Mouse (Mus musculus) embryonic facial prominence, embryonic 14.5 days (tissue): Measurements from ENCODE around the gene Hsd11b1. TPM values are rescaled to one million over a fixed set of nuclear protein-coding genes. Genes with fewer than 3 reads are reported as not detected.
"Not testable (repeated sequence)": the region's sequence is repeated elsewhere in the genome, so short reads cannot be mapped to it uniquely, and the experiment has no call there.

Experiments
- ATAC-seq: fragments of 200-750 bp; cut with Nextera tagmentation; 2 replicates; pipeline ENCODE4 v1.8.0; 2017; ENCODE audit warnings: low read depth, moderate number of reproducible peaks, moderate TSS enrichment
- DNase-seq: peaks from one replicate; pipeline ENCODE4 v3.0.0-alpha.2; 2015; ENCODE audit warnings: low spot score
- H3K27ac ChIP-seq: fragments of 300-500 bp; sonication (generic); replicated peaks from 2 replicates; pipeline ENCODE4 v1.5.1; 2014; ENCODE audit warnings: low read depth, mild to moderate bottlenecking, low read length, moderate library complexity
- H3K27me3 ChIP-seq: fragments of 300-500 bp; sonication (generic); replicated peaks from 2 replicates; pipeline ENCODE4 v1.6.1; 2014; ENCODE audit warnings: low read length; ENCODE audit not compliant: control insufficient read depth, insufficient read depth
- H3K36me3 ChIP-seq: fragments of 300-500 bp; sonication (generic); 2 replicates; pipeline ENCODE4 v1.6.1; 2014; ENCODE audit warnings: low read length, mixed read lengths; ENCODE audit not compliant: control insufficient read depth, insufficient read depth
- H3K4me1 ChIP-seq: fragments of 300-500 bp; sonication (generic); 2 replicates; pipeline ENCODE4 v1.6.1; 2014; ENCODE audit warnings: antibody characterized with exemption, low read length; ENCODE audit not compliant: control insufficient read depth, insufficient read depth
- H3K4me2 ChIP-seq: fragments of 300-500 bp; sonication (generic); 2 replicates; pipeline ENCODE4 v1.6.1; 2014; ENCODE audit warnings: low read depth, mild to moderate bottlenecking, low read length, moderate library complexity, mixed read lengths
- H3K4me3 ChIP-seq: fragments of 300-500 bp; sonication (generic); 2 replicates; pipeline ENCODE4 v1.5.1; 2014; ENCODE audit warnings: low read depth, mild to moderate bottlenecking, low read length
- H3K9ac ChIP-seq: fragments of 300-500 bp; sonication (generic); 2 replicates; pipeline ENCODE4 v1.6.1; 2014; ENCODE audit warnings: low read depth, mild to moderate bottlenecking, low read length, moderate library complexity, mixed read lengths
- H3K9me3 ChIP-seq: fragments of 300-500 bp; sonication (generic); 2 replicates; pipeline ENCODE4 v1.6.1; 2016; ENCODE audit warnings: low read length; ENCODE audit not compliant: control insufficient read depth
- WGBS: fragments of 180-500 bp; shearing (Covaris S2); extraction: QIAGEN DNeasy Blood & Tissue Kit; methylation state at CpG from one replicate; pipeline ENCODE4 v1.1.7; 2014; 5-methylcytosine and 5-hydroxymethylcytosine counted together
- polyA plus RNA-seq: library from polyadenylated mRNA; unstranded; fragments of >200 nt; fragmentation: Nextera tagmentation; extraction: Ambion mirVana; gene quantifications from 2 replicates; pipeline ENCODE4 v1.2.1, GENCODE M21; 2014

Gene Hsd11b1
- polyA plus RNA-seq, 1 experiment from 2014 or later: 2.5 TPM

DNA sequence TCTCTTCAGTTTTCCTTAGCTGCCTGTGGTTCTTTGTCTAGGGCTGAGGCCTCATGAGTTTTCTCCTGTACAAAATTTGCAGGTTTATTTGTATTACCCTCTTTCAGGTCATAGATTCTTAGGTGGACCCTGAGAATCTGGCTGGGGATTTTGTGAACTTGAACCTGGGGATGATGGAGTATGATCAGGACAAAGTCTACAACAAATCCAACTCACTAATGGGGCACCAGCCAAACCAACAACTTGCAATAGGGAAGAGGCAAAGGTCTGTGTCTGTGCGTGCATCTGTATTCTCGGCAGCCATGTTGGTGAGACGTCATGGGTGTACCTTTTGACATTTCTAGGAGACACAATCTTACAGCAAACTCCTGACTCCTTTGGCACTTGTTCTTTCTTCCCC is 25.2 kb upstream of the Hsd11b1 start:
- H3K9ac ChIP-seq: no peak overlapping the region
- DNase-seq (no peak), ATAC-seq (no peak)
- no peak overlapping the region for H3K27ac ChIP-seq
- no peaks in the 10 kb centered on the region for H3K9me3 ChIP-seq
- WGBS: 92% methylated on average over 3 of the region's 3 CpGs
- H3K27me3 ChIP-seq: no peaks in the 10 kb centered on the region
- no peaks in the 10 kb centered on the region for H3K36me3 ChIP-seq
- no peak overlapping the region for H3K4me2 ChIP-seq
- H3K4me1 ChIP-seq: no peaks in the 10 kb centered on the region
- H3K4me3 ChIP-seq: no peak overlapping the region

GRCm38 (mm10) chr1:193287578-193287977 is 23.7 kb upstream of the Hsd11b1 start:
- H3K4me2 ChIP-seq: no peak overlapping the region
- H3K9ac ChIP-seq: no peak overlapping the region
- no peak overlapping the region for H3K27ac ChIP-seq
- no peaks in the 10 kb centered on the region for H3K9me3 ChIP-seq
- no peaks in the 10 kb centered on the region for H3K4me1 ChIP-seq
- no peaks in the 10 kb centered on the region for H3K27me3 ChIP-seq
- no peaks in the 10 kb centered on the region for H3K36me3 ChIP-seq
- ATAC-seq (no peak), DNase-seq (no peak)
- H3K4me3 ChIP-seq: no peak overlapping the region
- 90% methylated on average over 2 of the region's 2 CpGs for WGBS

DNA sequence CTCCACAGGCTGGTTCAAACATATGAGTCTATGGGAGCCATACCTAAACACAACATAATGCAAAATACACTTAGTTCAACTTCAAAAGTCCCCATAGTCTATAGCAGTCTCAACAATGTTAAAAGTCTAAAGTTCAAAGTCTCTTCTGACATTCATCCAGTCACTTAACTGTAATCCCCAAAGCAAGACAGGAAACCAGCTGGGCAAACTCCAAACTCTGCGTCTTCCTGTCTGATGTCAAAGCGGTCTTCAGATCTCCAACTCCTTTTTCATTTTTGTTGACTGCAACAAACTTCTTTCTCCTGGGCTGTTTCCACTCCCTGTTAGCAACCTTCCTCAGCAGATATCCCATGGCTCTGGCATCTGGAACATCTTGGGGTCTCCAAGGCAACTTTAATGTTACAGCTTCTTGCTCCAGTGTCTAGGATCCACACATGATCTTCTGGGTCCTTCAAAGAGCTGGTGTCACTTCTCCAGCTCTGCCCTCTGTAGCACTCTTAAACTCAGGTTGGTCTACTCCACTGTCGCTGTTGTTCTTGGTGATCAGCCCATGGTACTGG is 22.0 kb upstream of the Hsd11b1 start:
- H3K9ac ChIP-seq, H3K4me2 ChIP-seq, H3K27ac ChIP-seq, ATAC-seq, H3K4me3 ChIP-seq, H3K27me3 ChIP-seq, H3K4me1 ChIP-seq, H3K9me3 ChIP-seq, DNase-seq, H3K36me3 ChIP-seq: not testable (repeated sequence)
- WGBS: 83% methylated on average over 3 of the region's 3 CpGs

DNA sequence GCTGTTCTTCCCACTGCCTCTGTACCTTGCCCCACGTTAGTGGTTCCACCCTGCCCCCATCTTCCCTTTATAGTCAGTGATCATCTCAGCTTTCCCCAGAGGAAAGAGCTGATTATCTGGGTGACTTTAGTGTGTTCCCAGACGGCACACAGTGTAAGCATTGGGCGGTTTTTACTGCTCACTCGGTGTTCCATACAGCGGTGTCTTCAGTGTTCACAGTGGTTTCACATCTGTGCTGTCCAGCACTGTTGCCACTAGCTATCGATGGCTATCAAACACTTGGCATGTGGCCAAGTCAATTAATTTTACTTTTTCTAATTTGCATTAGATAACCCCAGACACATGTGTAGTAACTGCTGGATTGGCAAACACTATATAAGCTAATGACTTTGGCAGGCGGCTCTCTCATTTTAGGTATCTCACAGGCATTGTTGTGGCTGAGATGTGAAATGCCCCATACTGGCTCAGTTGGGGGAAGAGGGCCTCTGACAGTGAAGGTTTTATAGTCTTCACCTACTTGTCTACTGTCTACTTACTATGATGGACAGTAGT is 20.4 kb upstream of the Hsd11b1 start:
- Histone ChIP-seq H3K9me3 (no peaks in the 10 kb centered on the region), H3K27me3 (no peaks in the 10 kb centered on the region), H3K4me2 (no peak overlapping the region), H3K27ac (no peak overlapping the region), H3K36me3 (no peaks in the 10 kb centered on the region), H3K4me1 (no peaks in the 10 kb centered on the region), H3K9ac (no peak overlapping the region), H3K4me3 (no peak overlapping the region)
- no peak for ATAC-seq
- WGBS: 77% methylated on average over 7 of the region's 7 CpGs
- DNase-seq: no peak

- Histone ChIP-seq H3K9ac (no peak overlapping the region), H3K27me3 (no peaks in the 10 kb centered on the region), H3K4me2 (no peak overlapping the region), H3K4me1 (no peaks in the 10 kb centered on the region), H3K9me3 (no peaks in the 10 kb centered on the region), H3K27ac (no peak overlapping the region), H3K36me3 (no peaks in the 10 kb centered on the region), H3K4me3 (no peak overlapping the region)
- 87% methylated on average over 2 of the region's 2 CpGs for WGBS
- ATAC-seq: no peak
- no peak for DNase-seq
Measured at GRCm38 (mm10) chr1:193281344-193281743, 17.5 kb upstream of the Hsd11b1 start.

DNA sequence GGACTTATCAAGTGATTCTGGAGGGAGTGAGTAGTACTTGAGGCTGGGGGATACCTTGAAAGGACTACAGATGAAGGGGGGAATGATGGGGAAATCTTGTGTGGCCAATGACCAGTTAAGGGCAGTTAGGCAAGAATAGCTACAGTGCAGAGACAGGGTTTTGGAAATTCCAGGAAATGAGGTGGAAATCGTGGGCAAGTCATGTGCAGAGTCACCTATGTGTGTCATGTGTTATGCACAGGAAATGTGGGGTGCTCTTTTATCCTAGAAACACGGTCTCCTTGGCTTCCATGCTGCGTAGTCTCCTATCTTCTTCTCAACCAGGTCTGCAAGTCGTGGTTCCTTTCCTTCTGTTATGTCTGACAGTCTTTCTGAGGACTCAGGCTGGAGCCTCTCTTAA is 15.6 kb upstream of the Hsd11b1 start:
- ATAC-seq (no peak), DNase-seq (no peak)
- no peaks in the 10 kb centered on the region for H3K27me3 ChIP-seq
- no peaks in the 10 kb centered on the region for H3K36me3 ChIP-seq
- no peak overlapping the region for H3K27ac ChIP-seq
- no peaks in the 10 kb centered on the region for H3K9me3 ChIP-seq
- H3K4me2 ChIP-seq: no peak overlapping the region
- no peak overlapping the region for H3K9ac ChIP-seq
- H3K4me1 ChIP-seq: no peaks in the 10 kb centered on the region
- WGBS: 77% methylated on average over 4 of the region's 4 CpGs
- H3K4me3 ChIP-seq: no peak overlapping the region

GRCm38 (mm10) chr1:193278414-193279045 is 14.7 kb upstream of the Hsd11b1 start:
- Histone ChIP-seq H3K9me3 (no peaks in the 10 kb centered on the region), H3K4me2 (no peak overlapping the region), H3K9ac (no peak overlapping the region), H3K4me1 (0 out of 2 replicates have a peak, but pooled peaks cover under 1% of the 10 kb centered on the region), H3K27me3 (no peaks in the 10 kb centered on the region), H3K4me3 (no peak overlapping the region), H3K36me3 (no peaks in the 10 kb centered on the region), H3K27ac (no peak overlapping the region)
- DNase-seq (no peak), ATAC-seq (no peak)
- WGBS: 38% methylated on average over 6 of the region's 6 CpGs

DNA sequence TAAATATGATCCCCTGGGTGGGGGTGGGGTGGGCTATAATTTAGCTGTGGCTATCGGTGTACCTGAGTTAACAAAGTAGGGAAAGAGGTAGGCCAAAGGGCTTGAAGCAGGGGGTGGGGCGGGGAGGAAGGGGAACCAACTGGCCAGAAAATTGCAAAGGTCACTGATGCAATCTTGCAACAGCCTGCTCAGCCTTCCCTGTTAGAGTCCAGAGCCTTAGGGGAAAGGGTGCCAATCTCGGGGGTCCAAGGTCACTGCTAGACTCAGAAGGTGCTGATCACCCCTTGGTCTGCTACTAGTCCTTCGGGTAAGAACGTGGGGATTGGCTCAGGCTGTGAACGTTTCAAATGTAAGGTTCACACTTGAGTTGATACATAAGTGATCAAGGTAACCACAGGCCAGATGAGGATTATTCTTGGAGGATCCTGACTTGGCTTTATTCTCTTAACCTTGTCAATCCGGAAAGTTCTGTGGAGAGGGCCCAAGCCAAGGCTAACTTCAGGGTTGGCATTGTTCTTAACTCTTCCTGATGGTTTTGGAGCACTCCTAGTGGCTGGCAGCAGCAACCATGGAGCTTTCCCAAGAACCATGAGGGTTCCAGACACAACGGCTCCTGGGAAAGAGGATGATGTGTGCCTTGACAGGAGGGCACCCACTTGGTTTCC is 10.7 kb upstream of the Hsd11b1 start:
- ATAC-seq: no peak
- no peak overlapping the region for H3K27ac ChIP-seq
- WGBS: 69% methylated on average over 8 of the region's 8 CpGs

More for the DNA sequence above, 10.7 kb upstream of the Hsd11b1 start:
- Histone ChIP-seq H3K4me2 (no peak overlapping the region), H3K4me1 (0 out of 2 replicates have a peak, but pooled peaks cover 17% of the 10 kb centered on the region), H3K9me3 (no peaks in the 10 kb centered on the region), H3K27me3 (no peaks in the 10 kb centered on the region), H3K4me3 (no peak overlapping the region), H3K9ac (no peak overlapping the region), H3K36me3 (no peaks in the 10 kb centered on the region)
- no peak for DNase-seq
